Mouse (Mus musculus): ENCODE measurements around the gene Hebp1. TPM values are rescaled to one million over a fixed set of nuclear protein-coding genes. Genes with fewer than 3 reads are reported as not detected.

Hebp1 gene
- polyA plus RNA-seq, 1 experiment from 2014 or later: 9.2 TPM

DNA sequence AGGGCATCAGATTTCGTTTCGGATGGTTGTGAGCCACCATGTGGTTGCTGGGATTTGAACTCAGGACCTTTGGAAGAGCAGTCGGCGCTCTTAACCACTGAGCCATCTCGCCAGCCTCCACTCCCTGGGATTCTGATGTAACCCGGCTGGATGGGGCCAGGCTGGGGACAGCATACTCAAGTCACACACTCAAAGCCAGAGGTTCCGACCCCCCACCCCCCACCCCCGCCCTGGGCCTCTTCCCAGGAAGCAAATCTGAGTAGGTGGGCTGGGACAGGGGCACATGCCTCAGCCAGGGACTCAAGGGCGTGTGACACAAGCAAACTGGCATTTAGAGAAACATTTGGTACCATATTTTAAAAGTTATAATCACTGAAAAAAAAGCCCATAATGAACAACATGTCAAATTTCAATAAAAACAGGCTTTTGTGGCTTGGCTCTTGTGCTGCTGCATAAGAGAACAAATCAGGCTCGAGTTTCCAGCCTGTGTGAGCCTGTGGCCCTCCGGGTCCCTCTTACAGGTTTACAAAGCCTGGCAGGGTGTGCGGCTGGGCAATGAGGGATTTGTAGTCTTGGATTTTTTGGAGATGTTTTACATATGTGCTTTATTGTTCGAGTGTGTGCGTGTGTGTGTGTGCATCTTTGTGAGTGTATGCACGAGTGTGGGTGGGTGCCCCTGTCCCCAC, 96.9 kb downstream of the Hebp1 start:
- Histone ChIP-seq H3K4me3 (ENCODE audit: low read length) (no peak overlapping the region), H3K9ac (ENCODE audit: low read depth, low read length) (no peak overlapping the region), H3K27ac (ENCODE audit: low read depth, low read length) (no peak overlapping the region), H3K27me3 (ENCODE audit: control insufficient read depth, insufficient read depth, low read length) (no peaks in the 10 kb centered on the region), H3K4me2 (replicated peaks; ENCODE audit: low read depth, low read length) (no peak overlapping the region), H3K36me3 (ENCODE audit: control insufficient read depth, insufficient read depth, low read length) (no peaks in the 10 kb centered on the region), H3K4me1 (ENCODE audit: control insufficient read depth, insufficient read depth, low read length) (no peaks in the 10 kb centered on the region), H3K9me3 (ENCODE audit: control insufficient read depth, low read length) (no peaks in the 10 kb centered on the region)
- WGBS: 71% methylated on average over 15 of the region's 15 CpGs
- no peak for ATAC-seq (ENCODE audit: low FRiP score, low TSS enrichment)

DNA sequence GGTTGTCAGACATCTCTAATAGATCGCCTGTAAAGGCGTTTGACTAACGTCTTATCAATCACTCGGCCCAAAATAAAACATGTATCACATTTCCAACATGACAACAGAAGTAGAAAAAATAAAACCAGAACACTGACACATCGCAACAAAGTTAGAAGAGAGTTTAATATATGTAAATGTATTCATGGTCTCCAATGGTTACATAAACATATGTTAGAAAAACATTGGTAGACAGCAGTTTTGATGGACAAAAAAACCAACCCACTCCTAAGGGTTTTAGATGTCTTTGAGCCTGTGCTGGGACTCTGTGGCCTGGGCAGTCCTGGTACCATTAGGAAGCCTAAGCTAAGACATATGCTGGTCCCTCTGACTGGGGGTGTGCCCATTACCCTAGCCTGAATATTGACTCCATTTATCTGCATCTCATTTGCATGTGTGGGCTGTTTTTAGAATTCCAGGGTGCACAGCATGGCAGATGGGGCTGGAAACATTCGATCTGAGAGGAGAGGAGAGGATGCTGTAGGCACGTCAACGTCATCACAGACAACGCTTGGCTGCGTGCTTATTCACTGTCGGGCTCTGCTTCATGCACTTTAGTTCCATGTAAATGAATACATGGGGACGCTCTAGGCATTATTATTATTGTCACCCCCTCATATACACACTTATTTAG, 104.9 kb downstream of the Hebp1 start:
- no peak overlapping the region for H3K27ac ChIP-seq (ENCODE audit: low read depth, low read length)
- H3K27me3 ChIP-seq (ENCODE audit: control insufficient read depth, insufficient read depth, low read length): no peaks in the 10 kb centered on the region
- H3K4me2 ChIP-seq (replicated peaks; ENCODE audit: low read depth, low read length): no peak overlapping the region
- no peaks in the 10 kb centered on the region for H3K36me3 ChIP-seq (ENCODE audit: control insufficient read depth, insufficient read depth, low read length)
- 92% methylated on average over 12 of the region's 12 CpGs for WGBS
- H3K9me3 ChIP-seq (ENCODE audit: control insufficient read depth, low read length): no peaks in the 10 kb centered on the region
- H3K4me1 ChIP-seq (ENCODE audit: control insufficient read depth, insufficient read depth, low read length): no peaks in the 10 kb centered on the region
- ATAC-seq (ENCODE audit: low FRiP score, low TSS enrichment): no peak
- H3K4me3 ChIP-seq (ENCODE audit: low read length): no peak overlapping the region
- no peak overlapping the region for H3K9ac ChIP-seq (ENCODE audit: low read depth, low read length)

DNA sequence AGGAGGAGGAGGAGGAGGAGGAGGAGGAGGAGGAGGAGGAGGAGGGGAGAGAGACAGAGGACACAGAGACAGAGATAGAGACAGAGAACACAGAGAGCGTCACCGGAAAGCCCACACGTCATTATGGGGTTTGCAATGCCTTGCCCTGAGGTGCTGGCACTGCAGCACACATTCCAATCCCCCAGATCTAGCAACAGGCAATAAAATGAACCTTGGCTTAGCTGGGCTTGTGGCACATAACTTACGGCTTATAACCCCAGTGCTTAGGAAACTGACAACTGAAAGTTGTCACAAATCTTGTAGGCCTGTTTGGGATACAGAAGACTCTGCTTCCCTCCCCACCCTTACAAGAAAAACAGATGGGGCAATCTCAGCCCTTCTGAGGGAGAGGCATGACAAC, 107.2 kb downstream of the Hebp1 start:
- no peaks in the 10 kb centered on the region for H3K36me3 ChIP-seq (ENCODE audit: control insufficient read depth, insufficient read depth, low read length)
- no peak overlapping the region for H3K4me3 ChIP-seq (ENCODE audit: low read length)
- H3K27me3 ChIP-seq (ENCODE audit: control insufficient read depth, insufficient read depth, low read length): no peaks in the 10 kb centered on the region
- WGBS: 57% methylated on average over 4 of the region's 4 CpGs
- H3K9ac ChIP-seq (ENCODE audit: low read depth, low read length): no peak overlapping the region
- H3K4me1 ChIP-seq (ENCODE audit: control insufficient read depth, insufficient read depth, low read length): no peaks in the 10 kb centered on the region
- no peak overlapping the region for H3K4me2 ChIP-seq (replicated peaks; ENCODE audit: low read depth, low read length)
- no peak for ATAC-seq (ENCODE audit: low FRiP score, low TSS enrichment)
- no peaks in the 10 kb centered on the region for H3K9me3 ChIP-seq (ENCODE audit: control insufficient read depth, low read length)
- H3K27ac ChIP-seq (ENCODE audit: low read depth, low read length): no peak overlapping the region

GRCm38 (mm10) chr6:135089786-135090185, 108.0 kb downstream of the Hebp1 start:
- no peak for ATAC-seq (ENCODE audit: low FRiP score, low TSS enrichment)
- Histone ChIP-seq H3K4me2 (replicated peaks; ENCODE audit: low read depth, low read length) (no peak overlapping the region), H3K36me3 (ENCODE audit: control insufficient read depth, insufficient read depth, low read length) (no peaks in the 10 kb centered on the region), H3K9ac (ENCODE audit: low read depth, low read length) (no peak overlapping the region), H3K27me3 (ENCODE audit: control insufficient read depth, insufficient read depth, low read length) (no peaks in the 10 kb centered on the region), H3K4me3 (ENCODE audit: low read length) (no peak overlapping the region), H3K27ac (ENCODE audit: low read depth, low read length) (no peak overlapping the region), H3K9me3 (ENCODE audit: control insufficient read depth, low read length) (no peaks in the 10 kb centered on the region), H3K4me1 (ENCODE audit: control insufficient read depth, insufficient read depth, low read length) (no peaks in the 10 kb centered on the region)
- 31% methylated on average over 8 of the region's 8 CpGs for WGBS

DNA sequence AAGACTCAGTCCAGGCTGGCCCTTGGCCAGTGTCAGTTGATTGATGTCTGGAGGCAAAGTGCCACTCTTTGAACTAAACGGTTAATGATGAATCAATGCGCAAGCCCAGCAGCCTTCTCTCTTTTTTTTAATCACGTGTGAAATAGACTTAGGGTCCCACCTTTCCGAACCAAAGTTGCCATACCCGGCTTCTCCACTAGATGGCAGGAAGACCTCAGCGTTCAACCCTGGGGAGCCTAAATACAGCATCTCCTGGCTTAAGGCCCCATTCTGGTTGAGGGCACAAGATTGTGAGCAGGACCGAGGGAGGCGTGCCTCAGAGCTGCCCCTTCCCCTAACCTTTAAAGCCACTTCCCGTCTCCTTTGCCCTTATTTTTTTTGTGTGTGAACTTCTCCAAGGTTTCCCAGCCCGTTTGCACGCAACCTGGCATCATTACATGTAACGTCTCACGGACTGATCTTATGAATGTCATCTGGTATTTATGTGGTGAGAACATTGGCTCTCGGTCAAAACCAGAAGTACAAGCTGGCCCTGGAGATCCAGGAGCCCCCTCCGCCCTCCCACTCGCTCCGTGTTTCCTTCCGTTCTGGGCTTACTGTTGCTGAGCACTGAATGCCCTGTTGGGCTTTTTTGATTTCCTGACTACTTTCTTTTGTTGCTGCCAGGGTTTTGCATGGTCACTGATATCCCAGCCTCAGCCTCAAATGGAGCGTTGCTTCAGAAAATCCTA, 109.9 kb downstream of the Hebp1 start:
- H3K4me1 ChIP-seq (ENCODE audit: control insufficient read depth, insufficient read depth, low read length): no peaks in the 10 kb centered on the region
- H3K27ac ChIP-seq (ENCODE audit: low read depth, low read length): no peak overlapping the region
- no peaks in the 10 kb centered on the region for H3K9me3 ChIP-seq (ENCODE audit: control insufficient read depth, low read length)
- no peak overlapping the region for H3K9ac ChIP-seq (ENCODE audit: low read depth, low read length)
- H3K4me3 ChIP-seq (ENCODE audit: low read length): no peak overlapping the region
- peak overlapping the region; percentile 21; the same call in 1 of the 2 replicates for H3K4me2 ChIP-seq (replicated peaks; ENCODE audit: low read depth, low read length)
- H3K27me3 ChIP-seq (ENCODE audit: control insufficient read depth, insufficient read depth, low read length): no peaks in the 10 kb centered on the region
- H3K36me3 ChIP-seq (ENCODE audit: control insufficient read depth, insufficient read depth, low read length): no peaks in the 10 kb centered on the region
- 26% methylated on average over 19 of the region's 19 CpGs for WGBS
- peak; percentile 87 for ATAC-seq (ENCODE audit: low FRiP score, low TSS enrichment)

Other genes starting within 250 kb of the Hebp1 start
- gene Apold1, start 216.3 kb downstream of the Hebp1 start, polyA plus RNA-seq (2014; fragmentation: Nextera tagmentation; extraction: Ambion mirVana): 4.4 and 4.6 TPM in 2 replicates
- 106 and 117 TPM in 2 replicates for gene Ddx47, start 186.4 kb downstream of the Hebp1 start, polyA plus RNA-seq (2014; fragmentation: Nextera tagmentation; extraction: Ambion mirVana)
- gene Gprc5a, start 132.4 kb downstream of the Hebp1 start, polyA plus RNA-seq (2014; fragmentation: Nextera tagmentation; extraction: Ambion mirVana): 12.5 and 15.8 TPM in 2 replicates
- gene Gprc5d, start 79.7 kb downstream of the Hebp1 start, polyA plus RNA-seq (2014; fragmentation: Nextera tagmentation; extraction: Ambion mirVana): not detected in 2 replicates
- 29.8 and 34.2 TPM in 2 replicates for gene Fam234b, start within 50 bp of the Hebp1 start, polyA plus RNA-seq (2014; fragmentation: Nextera tagmentation; extraction: Ambion mirVana)
- gene Gsg1, start 56.3 kb upstream of the Hebp1 start, polyA plus RNA-seq (2014; fragmentation: Nextera tagmentation; extraction: Ambion mirVana): 0.64 and 1.1 TPM in 2 replicates
- 0.30 and 0.50 TPM in 2 replicates for gene Pbp2, start 112.4 kb upstream of the Hebp1 start, polyA plus RNA-seq (2014; fragmentation: Nextera tagmentation; extraction: Ambion mirVana)
- 14.0 and 23.7 TPM in 2 replicates for gene Emp1, start 164.5 kb upstream of the Hebp1 start, polyA plus RNA-seq (2014; fragmentation: Nextera tagmentation; extraction: Ambion mirVana)